Mouse (Mus musculus) CH12F3 (cell line): ENCODE data around the gene Ptk7.

Experiments used
- in situ Hi-C: fragments of 300-500 bp; cut with MboI; formaldehyde crosslinking; loops from 2 replicates; pipeline ENCODE4 v1.14.3; 2020; ENCODE audit warnings: low sequenced_read_pairs

Ptk7 gene

GRCm38 (mm10) chr17:46644916-46645475 is 15.7 kb upstream of the Ptk7 start:
- in situ Hi-C loops, result no loop called here

DNA sequence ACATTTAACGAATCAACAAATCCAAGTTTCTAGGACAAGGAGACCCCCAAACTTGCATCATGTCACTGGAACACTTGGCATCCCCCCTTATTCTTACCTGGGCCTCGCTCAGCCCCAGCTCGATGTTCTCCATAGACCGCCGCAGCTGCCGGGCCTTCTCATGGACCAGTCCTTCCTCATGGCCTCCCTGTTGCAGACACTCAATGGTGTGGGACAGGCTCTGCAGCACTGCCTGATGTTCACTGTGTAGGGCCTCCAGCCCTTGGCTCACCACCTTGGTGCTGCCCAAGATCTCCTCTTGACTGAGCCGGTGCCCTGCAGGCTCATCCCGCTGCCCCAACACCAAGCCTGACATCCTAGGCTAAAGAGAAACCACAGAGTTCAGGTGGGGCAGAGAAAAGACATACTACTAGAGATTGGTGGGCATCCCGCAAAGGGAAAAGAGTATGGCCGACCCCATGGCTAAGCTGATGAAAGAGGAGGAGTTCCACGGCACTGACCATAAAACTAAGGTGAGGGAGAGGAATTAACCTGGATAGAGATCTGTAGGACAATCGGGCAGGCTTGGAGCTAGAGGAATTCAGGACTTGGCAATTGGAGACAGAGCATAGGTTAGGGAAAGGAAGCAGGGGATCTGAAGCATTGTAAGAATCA is 15.0 kb upstream of the Ptk7 start:
- in situ Hi-C loops, result no loop called here

DNA sequence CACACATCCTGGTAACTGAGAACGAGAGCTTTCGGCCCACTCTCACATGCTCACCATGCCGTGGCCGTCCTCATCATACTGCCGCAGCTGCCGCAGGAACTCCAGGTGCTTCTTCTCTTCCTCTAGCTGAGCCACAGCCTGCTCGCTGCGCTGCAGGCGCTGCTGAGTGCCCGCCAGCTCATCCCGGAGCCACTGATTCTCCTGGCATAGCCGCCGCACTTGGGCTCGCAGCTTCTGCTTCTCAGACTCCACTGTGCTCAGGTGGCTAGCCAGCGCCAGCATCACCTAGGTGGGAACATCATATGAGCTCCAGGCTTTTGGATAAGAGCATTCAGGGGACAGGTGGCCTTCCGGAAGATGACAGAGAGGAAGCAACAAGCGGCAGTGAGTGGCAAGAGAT is 12.8 kb upstream of the Ptk7 start:
- in situ Hi-C loops, result no loop called here

- in situ Hi-C loops, result no loop called here
These were observed 10.6 kb upstream of the Ptk7 start for GRCm38 (mm10) chr17:46639929-46640328.

- in situ Hi-C loops, result no loop called here
These were observed 7.7 kb upstream of the Ptk7 start for GRCm38 (mm10) chr17:46636831-46637523.

DNA sequence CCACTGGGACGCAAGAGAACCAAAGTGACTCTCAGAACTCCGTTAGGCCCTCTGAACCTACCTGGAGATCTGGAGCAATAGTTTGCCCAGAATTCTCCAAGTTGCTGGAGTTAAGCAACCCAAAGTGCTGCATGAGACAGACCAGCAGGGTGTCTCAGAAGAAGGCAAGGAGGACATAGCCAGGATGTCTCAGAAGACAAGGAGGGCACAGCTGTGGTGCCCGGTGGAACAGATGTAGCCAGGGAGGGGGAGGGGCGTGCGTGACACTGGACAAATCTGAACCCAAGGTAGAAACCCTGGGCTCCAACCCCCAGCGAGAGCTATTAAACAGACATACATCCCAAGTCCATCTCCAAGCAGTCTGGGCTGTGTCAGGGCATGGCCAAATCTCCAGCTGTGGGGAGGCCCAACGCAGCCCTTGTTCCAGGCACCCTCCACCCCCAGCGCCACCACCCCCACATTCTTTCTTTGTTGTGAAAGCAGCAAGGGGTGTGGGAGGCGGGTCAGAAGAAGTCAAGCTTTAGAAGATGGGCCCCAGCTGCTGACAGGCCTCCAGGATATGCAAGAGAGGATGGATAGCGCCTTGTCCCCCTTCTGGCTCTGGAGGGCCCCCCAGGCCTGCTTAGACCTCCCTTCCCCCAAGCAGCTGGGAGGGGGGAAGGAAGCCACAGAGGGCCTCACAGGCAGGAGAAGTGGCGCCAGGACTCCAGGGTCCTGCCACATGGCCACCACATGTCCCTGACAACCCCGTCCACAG is 559 bp upstream of the Ptk7 start:
- in situ Hi-C loops, result no loop called here

DNA sequence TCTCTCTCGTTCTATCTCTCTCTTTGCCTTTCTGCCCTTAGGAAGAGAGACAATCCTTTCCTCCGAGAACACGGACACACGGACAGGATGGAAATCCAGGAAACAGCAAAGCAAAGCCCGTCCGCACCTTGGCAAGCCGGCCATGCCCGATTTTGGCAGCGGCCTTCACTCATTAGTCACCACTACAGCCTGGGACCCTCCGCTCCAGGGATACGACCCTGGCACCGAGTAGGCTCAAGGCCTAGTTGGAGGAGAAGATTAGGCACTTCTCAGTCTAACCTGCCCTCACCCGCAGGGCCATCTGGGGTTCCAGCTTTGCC is 873 bp downstream of the Ptk7 start:
- in situ Hi-C loops, result no loop called here

GRCm38 (mm10) chr17:46627409-46627808 is 1.9 kb downstream of the Ptk7 start:
- in situ Hi-C loops, result no loop called here

- in situ Hi-C loops, result no loop called here
These were observed 4.7 kb downstream of the Ptk7 start for GRCm38 (mm10) chr17:46624598-46624997.

DNA sequence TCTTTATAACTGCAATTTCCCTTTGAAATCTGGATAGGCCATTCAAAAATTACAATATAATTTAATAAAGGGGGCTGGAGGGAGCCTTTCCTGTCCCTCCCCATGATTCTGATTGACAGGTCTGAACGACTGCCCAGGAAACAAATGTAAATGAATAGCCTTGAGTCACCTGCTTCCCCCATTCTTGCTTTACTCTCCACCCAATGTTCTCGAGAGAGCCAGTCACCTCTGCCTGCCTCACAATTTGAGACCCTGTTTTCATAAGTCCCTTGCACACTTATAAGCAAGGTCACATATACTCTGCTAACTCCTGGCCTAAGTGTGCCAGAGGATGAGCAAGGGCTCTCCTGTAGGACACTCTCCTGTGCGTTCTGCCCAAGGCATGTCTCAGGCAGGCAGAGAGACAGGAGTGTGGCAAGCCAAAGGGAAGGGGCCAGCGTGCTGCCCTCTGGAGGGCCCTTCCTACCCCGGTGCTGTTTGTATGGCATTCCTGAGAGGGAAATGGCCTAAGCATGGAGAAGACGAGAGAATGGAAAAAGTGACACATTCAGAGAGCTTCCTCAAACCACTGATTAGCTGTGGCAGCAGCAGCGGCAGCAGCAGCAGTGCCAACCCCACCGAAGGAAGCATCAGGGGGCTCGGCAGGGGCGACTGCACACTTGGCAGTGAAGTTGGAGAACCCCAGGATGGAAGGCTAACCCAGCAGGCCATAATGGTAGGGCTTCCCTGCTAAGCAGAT is 5.3 kb downstream of the Ptk7 start:
- in situ Hi-C loops, result no loop called here

- in situ Hi-C loops, result no loop called here
These were observed 7.0 kb downstream of the Ptk7 start for GRCm38 (mm10) chr17:46622269-46622668.

GRCm38 (mm10) chr17:46621324-46621723 is 8.0 kb downstream of the Ptk7 start:
- in situ Hi-C loops, result no loop called here

GRCm38 (mm10) chr17:46619683-46620357 is 9.5 kb downstream of the Ptk7 start:
- in situ Hi-C loops, result no loop called here

GRCm38 (mm10) chr17:46618769-46619682 is 10.3 kb downstream of the Ptk7 start:
- in situ Hi-C loops, result no loop called here

- in situ Hi-C loops, result no loop called here
These were observed 10.9 kb downstream of the Ptk7 start for GRCm38 (mm10) chr17:46618394-46618768.

- in situ Hi-C loops, result no loop called here
These were observed 11.5 kb downstream of the Ptk7 start for GRCm38 (mm10) chr17:46617799-46618198.

DNA sequence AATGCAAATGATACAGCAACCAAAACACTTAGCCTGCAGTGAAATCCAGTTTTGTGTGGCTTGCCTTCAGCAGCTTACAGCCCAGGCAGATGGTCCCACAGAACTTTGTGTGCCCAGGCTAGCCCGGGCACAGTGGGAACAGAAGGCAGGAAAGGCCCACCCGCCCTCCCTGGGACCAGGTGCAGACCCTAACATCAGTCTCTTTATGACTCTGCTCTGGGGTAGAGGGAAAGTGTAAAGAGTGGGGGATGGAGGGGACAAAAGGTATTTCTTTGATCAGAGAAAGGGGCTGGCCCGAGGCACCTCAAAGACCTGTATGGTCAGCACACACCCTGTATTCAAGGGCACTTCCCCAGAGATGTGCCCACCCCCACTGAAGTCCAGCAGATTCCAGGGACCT is 16.1 kb downstream of the Ptk7 start:
- in situ Hi-C loops, result no loop called here

GRCm38 (mm10) chr17:46612820-46613219 is 16.5 kb downstream of the Ptk7 start:
- in situ Hi-C loops, result no loop called here

DNA sequence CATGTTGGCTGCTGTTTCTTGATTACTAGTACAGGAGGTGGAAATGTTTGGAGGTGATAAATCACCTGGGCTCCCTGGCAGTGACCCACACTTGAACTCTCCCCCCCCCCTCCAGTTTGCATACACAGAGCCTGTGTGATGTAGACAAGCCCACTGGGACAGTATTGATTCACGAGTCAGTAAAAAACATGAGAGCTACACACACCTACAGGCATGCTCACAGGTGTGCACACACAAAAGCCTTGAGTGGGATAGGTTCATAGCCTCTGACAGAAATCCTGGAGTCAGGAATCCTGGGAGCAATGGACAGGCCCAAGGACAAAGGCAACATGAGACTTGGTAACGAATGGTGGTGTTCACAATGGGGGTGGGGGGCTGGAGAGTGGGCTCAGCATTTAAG is 17.1 kb downstream of the Ptk7 start:
- in situ Hi-C loops, result no loop called here

GRCm38 (mm10) chr17:46611316-46611715 is 18.0 kb downstream of the Ptk7 start:
- in situ Hi-C loops, result no loop called here
